Mouse (Mus musculus) CH12.LX (cell line): ENCODE results near the gene Rab17. TPM values are rescaled to one million over a fixed set of nuclear protein-coding genes. Genes with fewer than 3 reads are reported as not detected.

Source experiments
- DNase-seq: peaks from one replicate; pipeline ENCODE4 v3.0.0-alpha.2; 2013; ENCODE audit errors: extremely low read depth
- H3K27ac ChIP-seq: 2 replicates; pipeline ENCODE4 v1.5.1; 2012; ENCODE audit warnings: low read depth, mild to moderate bottlenecking, control low read depth, moderate library complexity; ENCODE audit not compliant: insufficient read depth
- H3K27me3 ChIP-seq: replicated peaks from 2 replicates; pipeline ENCODE3; 2012; ENCODE audit warnings: inconsistent platforms
- H3K36me3 ChIP-seq, 2 experiments: replicated peaks in 1 of 2; 2 replicates each; pipeline versions ENCODE3 to v1.6.1; 2012; ENCODE audit warnings: inconsistent platforms in 1 of 2, low read length in 1 of 2, mild to moderate bottlenecking in 1 of 2, mixed read lengths in 1 of 2, moderate library complexity in 1 of 2; ENCODE audit not compliant: control insufficient read depth in 1 of 2, insufficient read depth in 1 of 2
- H3K4me1 ChIP-seq, 2 experiments: 2 replicates each; pipeline ENCODE4 v1.6.1; 2012; ENCODE audit warnings: inconsistent platforms in 1 of 2, moderate library complexity in 1 of 2; ENCODE audit not compliant: insufficient read depth in 2 of 2, control insufficient read depth in 1 of 2
- H3K4me2 ChIP-seq: 2 replicates; pipeline ENCODE4 v1.6.1; 2012; ENCODE audit warnings: low read depth, mild to moderate bottlenecking, control low read depth; ENCODE audit not compliant: poor library complexity, insufficient read depth, severe bottlenecking
- H3K4me3 ChIP-seq, 3 experiments: fragments of 150-350 bp in 1 of 3; sonication (generic) in 1 of 3; replicated peaks in 1 of 3; 2 replicates each; pipeline versions ENCODE3 to v1.5.1; 2011 to 2012; ENCODE audit warnings: low read depth in 2 of 3, low read length in 2 of 3, mild to moderate bottlenecking in 2 of 3, moderate library complexity in 2 of 3, control low read depth in 1 of 3, improper control_type of control experiment in 1 of 3, inconsistent platforms in 1 of 3, mixed read lengths in 1 of 3; ENCODE audit not compliant: poor library complexity in 1 of 3
- H3K79me2 ChIP-seq: replicated peaks from 2 replicates; pipeline ENCODE4 v1.6.1; 2012; ENCODE audit warnings: mild to moderate bottlenecking, moderate library complexity; ENCODE audit not compliant: control insufficient read depth, poor library complexity, insufficient read depth, severe bottlenecking; ENCODE audit errors: extremely low read depth
- H3K9ac ChIP-seq: 2 replicates; pipeline ENCODE4 v1.6.1; 2012; ENCODE audit warnings: low read depth, mild to moderate bottlenecking, control low read depth, moderate library complexity; ENCODE audit not compliant: insufficient read depth
- H3K9me3 ChIP-seq: replicated peaks from 2 replicates; pipeline ENCODE3; 2012; ENCODE audit warnings: low read length, inconsistent platforms, mixed read lengths
- BHLHE40 ChIP-seq: IDR thresholded peaks from 2 replicates; pipeline ENCODE4 v1.6.1; 2011; ENCODE audit warnings: mild to moderate bottlenecking, low read depth, low read length, improper control_type of control experiment
- CTCF ChIP-seq, 2 experiments: IDR thresholded peaks in 1 of 2; conservative IDR thresholded peaks in 1 of 2; 2 replicates each; pipeline ENCODE4 v1.5.1; 2011 to 2012; ENCODE audit warnings: low read depth in 2 of 2, low read length in 2 of 2, improper control_type of control experiment in 1 of 2, inconsistent platforms in 1 of 2, mild to moderate bottlenecking in 1 of 2, moderate library complexity in 1 of 2
- E2F4 ChIP-seq: IDR thresholded peaks from 2 replicates; pipeline ENCODE4 v1.6.1; 2011; ENCODE audit warnings: low read depth, low read length, improper control_type of control experiment; ENCODE audit not compliant: insufficient replicate concordance
- ELF1 ChIP-seq: IDR thresholded peaks from 2 replicates; pipeline ENCODE4 v1.6.1; 2014; ENCODE audit warnings: low read depth, mild to moderate bottlenecking, inconsistent platforms, low read length, improper control_type of control experiment
- EP300 ChIP-seq: IDR thresholded peaks from 2 replicates; pipeline ENCODE4 v1.6.1; 2011; ENCODE audit warnings: low read length, improper control_type of control experiment
- GABPA ChIP-seq: IDR thresholded peaks from 2 replicates; pipeline ENCODE4 v1.6.1; 2012; ENCODE audit warnings: low read depth, low read length, improper control_type of control experiment, inconsistent platforms; ENCODE audit not compliant: insufficient replicate concordance
- MXI1 ChIP-seq: IDR thresholded peaks from 2 replicates; pipeline ENCODE4 v1.6.1; 2011; ENCODE audit warnings: mild to moderate bottlenecking, low read depth, low read length, improper control_type of control experiment
- MYC ChIP-seq: IDR thresholded peaks from 2 replicates; pipeline ENCODE4 v1.6.1; 2011; ENCODE audit warnings: low read depth, mild to moderate bottlenecking, improper control_type of control experiment, low read length
- NELFE ChIP-seq: IDR thresholded peaks from 2 replicates; pipeline ENCODE4 v1.6.1; 2011; ENCODE audit warnings: low read depth, low read length, improper control_type of control experiment
- POLR2A ChIP-seq: IDR thresholded peaks from 2 replicates; pipeline ENCODE4 v1.6.1; 2011; ENCODE audit warnings: low read depth, mild to moderate bottlenecking, improper control_type of control experiment, low read length
- RCOR1 ChIP-seq: conservative IDR thresholded peaks from 2 replicates; pipeline ENCODE4 v1.6.1; 2012; ENCODE audit warnings: low read depth, mild to moderate bottlenecking, inconsistent platforms, low read length, improper control_type of control experiment
- SMC3 ChIP-seq: IDR thresholded peaks from 2 replicates; pipeline ENCODE4 v1.6.1; 2011; ENCODE audit warnings: low read depth, low read length, improper control_type of control experiment
- UBTF ChIP-seq: IDR thresholded peaks from 2 replicates; pipeline ENCODE4 v1.6.1; 2012; ENCODE audit warnings: low read depth, mild to moderate bottlenecking, inconsistent platforms, low read length, improper control_type of control experiment, moderate library complexity
- USF2 ChIP-seq: conservative IDR thresholded peaks from 2 replicates; pipeline ENCODE4 v1.6.1; 2011; ENCODE audit warnings: low read depth, low read length, improper control_type of control experiment
- ZC3H11A ChIP-seq: IDR thresholded peaks from 2 replicates; pipeline ENCODE4 v1.6.1; 2012; ENCODE audit warnings: low read depth, mild to moderate bottlenecking, inconsistent platforms, low read length, improper control_type of control experiment
- ZMIZ1 ChIP-seq: IDR thresholded peaks from 2 replicates; pipeline ENCODE4 v1.6.1; 2012; ENCODE audit warnings: low read depth, mild to moderate bottlenecking, inconsistent platforms, low read length, improper control_type of control experiment
- ZNF384 ChIP-seq: IDR thresholded peaks from 2 replicates; pipeline ENCODE4 v1.6.1; 2012; ENCODE audit warnings: low read depth, low read length, improper control_type of control experiment, inconsistent platforms
- dilution Hi-C: fragments of 300-500 bp; cut with MboI; formaldehyde crosslinking; loops from 2 replicates; pipeline ENCODE4 v1.14.3; 2020; ENCODE audit warnings: low sequenced_read_pairs; ENCODE audit not compliant: extremely low pct_unique_long_range_greater_than_20kb, extremely low pct_ligation_motif_present
- in situ Hi-C: fragments of 300-500 bp; cut with MboI; formaldehyde crosslinking; loops from 3 replicates; pipeline ENCODE4 v1.14.3; 2019; ENCODE audit warnings: low sequenced_read_pairs, low pct_ligation_motif_present, low pct_unique_long_range_greater_than_20kb, mixed read lengths
- polyA plus RNA-seq: library from polyadenylated mRNA; unstranded; fragments of >175 nt; gene quantifications from 2 replicates; pipeline ENCODE4 v1.2.1, GENCODE M21; 2012; ENCODE audit warnings: low read depth; ENCODE audit not compliant: insufficient read length
- total RNA-seq, 2 experiments: library from RNA; depleted of rRNA; stranded (reverse); fragments of 300-350 nt in 1 of 2; fragments of >200 nt in 1 of 2; gene quantifications; 2 replicates each; pipeline ENCODE4 v1.2.3; 2012 to 2014

Gene Rab17
- total and polyA plus RNA-seq, 3 experiments, result 0.15 to 0.64 (median 0.59) TPM

- in situ Hi-C loops, result no loop called here
- Histone ChIP-seq H3K4me3 (no peak overlapping the region), H3K4me2 (peak overlapping the region; percentile 17; the same call in 1 of the 2 replicates), H3K27ac (no peak overlapping the region), H3K79me2 (no peaks in the 10 kb centered on the region), H3K27me3 (peaks cover 82% of the 10 kb centered on the region), H3K9ac (no peak overlapping the region), H3K4me1 (0 out of 4 replicates have a peak, but pooled peaks cover 0 to 3% of the 10 kb centered on the region in 2 experiments), H3K9me3 (peaks cover 7% of the 10 kb centered on the region), H3K36me3 (no peaks in the 10 kb centered on the region)
- TF ChIP-seq MYC (no peak), ELF1 (0 out of 2 replicates have a peak, but pooled peaks have one; percentile 7)
- no peak for DNase-seq
- dilution Hi-C loops, result no loop called here
These were observed 42.2 kb downstream of the Rab17 start for GRCm38 (mm10) chr1:90927308-90927707.

- peaks cover 85% of the 10 kb centered on the region for H3K27me3 ChIP-seq
- dilution Hi-C loops, result no loop called here
- no peak overlapping the region for H3K4me2 ChIP-seq
- no peak overlapping the region for H3K9ac ChIP-seq
- DNase-seq, result no peak
- H3K4me1 ChIP-seq, result 0 out of 4 replicates have a peak, but pooled peaks cover 0 to 3% of the 10 kb centered on the region in 2 experiments
- in situ Hi-C loops, result no loop called here
- no peaks in the 10 kb centered on the region for H3K79me2 ChIP-seq
- H3K36me3 ChIP-seq, result no peaks in the 10 kb centered on the region
- H3K9me3 ChIP-seq, result peaks cover 7% of the 10 kb centered on the region
- H3K27ac ChIP-seq, result no peak overlapping the region
- TF ChIP-seq RCOR1 (no peak), SMC3 (no peak), MXI1 (no peak), E2F4 (no peak), UBTF (no peak), EP300 (no peak), BHLHE40 (no peak), GABPA (no peak), ELF1 (no peak), CTCF (conservative IDR thresholded peaks at IDR 0.05 in 1 of 2, IDR thresholded peaks at IDR 0.05 in 1 of 2; ENCODE audit: low read depth in 2 of 2, low read length in 2 of 2) (no peak), USF2 (no peak), NELFE (no peak), ZMIZ1 (no peak), MYC (no peak), ZNF384 (no peak), POLR2A (no peak), ZC3H11A (no peak)
- H3K4me3 ChIP-seq, result no peak overlapping the region
These were observed 43.4 kb downstream of the Rab17 start for GRCm38 (mm10) chr1:90926030-90926429.
